Mouse (Mus musculus) ES-Bruce4 (cell line): ENCODE measurements around the gene Tmem213. TPM values are rescaled to one million over a fixed set of nuclear protein-coding genes. Genes with fewer than 3 reads are reported as not detected.

Experiments used
- H3K27ac ChIP-seq: 2 replicates; pipeline ENCODE4 v1.5.1; 2012; ENCODE audit warnings: low read length, inconsistent platforms; ENCODE audit not compliant: insufficient read depth
- H3K27me3 ChIP-seq: 2 replicates; pipeline ENCODE4 v1.6.1; 2012; ENCODE audit warnings: mild to moderate bottlenecking, low read length, inconsistent platforms; ENCODE audit not compliant: control insufficient read depth, poor library complexity, insufficient read depth, severe bottlenecking
- H3K36me3 ChIP-seq: 2 replicates; pipeline ENCODE4 v1.6.1; 2012; ENCODE audit warnings: inconsistent platforms, mild to moderate bottlenecking, low read length, moderate library complexity; ENCODE audit not compliant: control insufficient read depth, poor library complexity, insufficient read depth, severe bottlenecking
- H3K4me1 ChIP-seq: one replicate; pipeline ENCODE4 v1.8.1; 2011; ENCODE audit warnings: low read length; ENCODE audit not compliant: control insufficient read depth, insufficient read depth
- H3K4me3 ChIP-seq: 2 replicates; pipeline ENCODE4 v1.5.1; 2011; ENCODE audit warnings: low read depth, mild to moderate bottlenecking, low read length
- H3K9ac ChIP-seq: 2 replicates; pipeline ENCODE4 v1.6.1; 2012; ENCODE audit warnings: low read depth, mild to moderate bottlenecking, inconsistent platforms; ENCODE audit not compliant: poor library complexity, severe bottlenecking
- H3K9me3 ChIP-seq: replicated peaks from 2 replicates; pipeline ENCODE4 v1.6.1; 2012; ENCODE audit warnings: mild to moderate bottlenecking, low read length, inconsistent platforms; ENCODE audit not compliant: control insufficient read depth, poor library complexity, insufficient read depth, severe bottlenecking
- CTCF ChIP-seq: IDR thresholded peaks from one replicate; pipeline ENCODE4 v1.8.1; 2011; ENCODE audit warnings: low read depth, low read length
- EP300 ChIP-seq: IDR thresholded peaks from 2 replicates; pipeline ENCODE4 v1.6.1; 2011; ENCODE audit warnings: low read depth, low read length; ENCODE audit not compliant: insufficient read depth
- POLR2A ChIP-seq: IDR thresholded peaks from one replicate; pipeline ENCODE4 v1.8.1; 2011; ENCODE audit warnings: low read length; ENCODE audit not compliant: insufficient read depth
- polyA plus RNA-seq: library from polyadenylated mRNA; stranded (reverse); fragments of >200 nt; gene quantifications from 2 replicates; pipeline ENCODE4 v1.2.4, GENCODE M21; 2011; ENCODE audit warnings: low read depth; ENCODE audit not compliant: missing spikeins, insufficient read depth, insufficient read length

The Tmem213 gene
- polyA plus RNA-seq, 1 experiment = 3.0 TPM

- no peaks in the 10 kb centered on the region for H3K36me3 ChIP-seq
- H3K9ac ChIP-seq = no peak overlapping the region
- H3K27me3 ChIP-seq = no peaks in the 10 kb centered on the region
- H3K9me3 ChIP-seq = no peaks in the 10 kb centered on the region
- no peaks in the 10 kb centered on the region for H3K4me1 ChIP-seq
- H3K27ac ChIP-seq = no peak overlapping the region
- H3K4me3 ChIP-seq = no peak overlapping the region
- TF ChIP-seq POLR2A (no peak), CTCF (no peak), EP300 (no peak)
These were observed 36.8 kb upstream of the Tmem213 start for GRCm38 (mm10) chr6:38072137-38072796.

DNA sequence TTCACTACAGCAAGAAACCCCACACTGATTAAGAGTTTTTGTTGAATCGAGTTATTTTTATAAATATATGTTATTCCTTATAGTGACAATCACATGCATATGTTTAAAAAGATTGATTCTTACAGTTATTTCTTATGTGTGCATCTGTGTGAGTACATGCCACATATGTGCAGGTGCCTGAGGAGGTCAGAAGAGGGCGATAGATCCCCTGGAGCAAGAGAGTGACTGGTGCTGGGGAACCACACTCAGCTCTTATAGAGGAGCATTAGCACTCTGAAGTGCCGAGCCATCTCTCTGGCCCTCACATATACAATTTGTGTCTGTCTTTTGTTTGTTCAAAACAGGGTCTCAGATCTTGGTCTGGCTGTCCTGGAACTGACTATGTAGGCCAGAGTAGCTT, 35.5 kb upstream of the Tmem213 start:
- TF ChIP-seq CTCF (peak; percentile 11), POLR2A (no peak)
- no peak overlapping the region for H3K27ac ChIP-seq
- H3K36me3 ChIP-seq = no peaks in the 10 kb centered on the region

DNA sequence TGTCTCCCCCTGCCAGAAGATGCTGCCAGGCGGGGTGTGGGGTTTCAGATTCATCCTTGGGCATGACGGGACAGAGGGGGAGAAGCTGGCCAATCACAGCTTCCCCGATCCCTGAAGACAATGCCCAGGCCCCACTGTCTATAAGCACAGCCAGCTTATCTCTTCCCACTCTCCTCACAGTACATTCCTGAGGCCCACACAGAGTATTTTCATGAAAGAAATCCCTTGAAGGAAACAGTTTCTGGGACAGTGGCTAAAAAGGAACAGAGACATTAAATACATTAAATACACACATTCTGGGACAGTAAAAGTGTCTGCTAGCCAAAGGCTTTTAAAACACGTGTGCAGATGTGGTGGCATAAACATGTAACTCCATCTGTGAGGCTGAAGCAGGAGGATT, 28.7 kb upstream of the Tmem213 start:
- TF ChIP-seq POLR2A (no peak), CTCF (no peak), EP300 (no peak)
- H3K27ac ChIP-seq = no peak overlapping the region
- no peaks in the 10 kb centered on the region for H3K9me3 ChIP-seq
- no peaks in the 10 kb centered on the region for H3K4me1 ChIP-seq
- H3K4me3 ChIP-seq = no peak overlapping the region
- no peaks in the 10 kb centered on the region for H3K27me3 ChIP-seq
- no peak overlapping the region for H3K9ac ChIP-seq
- no peaks in the 10 kb centered on the region for H3K36me3 ChIP-seq

More for the DNA sequence above, 35.5 kb upstream of the Tmem213 start:
- Histone ChIP-seq H3K9ac (no peak overlapping the region), H3K27me3 (no peaks in the 10 kb centered on the region), H3K4me1 (no peaks in the 10 kb centered on the region), H3K4me3 (no peak overlapping the region), H3K9me3 (no peaks in the 10 kb centered on the region)

- Histone ChIP-seq H3K4me1 (no peaks in the 10 kb centered on the region), H3K4me3 (no peak overlapping the region), H3K27me3 (no peaks in the 10 kb centered on the region), H3K9me3 (no peaks in the 10 kb centered on the region), H3K36me3 (no peaks in the 10 kb centered on the region), H3K27ac (no peak overlapping the region), H3K9ac (no peak overlapping the region)
- TF ChIP-seq CTCF = no peak
- TF ChIP-seq EP300 = no peak
- TF ChIP-seq POLR2A = no peak
These were observed 27.2 kb upstream of the Tmem213 start for GRCm38 (mm10) chr6:38081727-38082341.

DNA sequence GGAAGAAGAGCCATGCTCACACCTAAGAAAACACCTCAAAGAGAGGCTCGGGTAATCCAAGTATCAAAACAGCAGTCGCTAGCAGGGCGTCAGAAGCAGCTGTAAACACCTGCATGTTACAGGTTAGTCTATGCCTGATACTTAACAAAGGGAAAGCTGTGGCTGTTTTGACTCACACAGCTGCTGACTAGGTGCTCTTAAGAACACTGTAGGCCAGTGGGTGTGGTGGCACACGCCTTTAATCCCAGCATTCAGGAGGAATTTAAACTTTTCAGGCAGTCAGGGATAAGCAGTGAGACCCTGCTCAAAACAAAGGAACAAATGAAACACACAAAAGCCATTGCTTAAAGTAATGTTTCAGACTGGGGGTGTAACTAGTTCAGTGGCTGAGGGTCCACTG, 25.9 kb upstream of the Tmem213 start:
- Histone ChIP-seq H3K4me1 (no peaks in the 10 kb centered on the region), H3K36me3 (no peaks in the 10 kb centered on the region), H3K9me3 (no peaks in the 10 kb centered on the region), H3K27ac (no peak overlapping the region), H3K27me3 (no peaks in the 10 kb centered on the region), H3K9ac (no peak overlapping the region), H3K4me3 (no peak overlapping the region)
- no peak for TF ChIP-seq CTCF
- no peak for TF ChIP-seq POLR2A

DNA sequence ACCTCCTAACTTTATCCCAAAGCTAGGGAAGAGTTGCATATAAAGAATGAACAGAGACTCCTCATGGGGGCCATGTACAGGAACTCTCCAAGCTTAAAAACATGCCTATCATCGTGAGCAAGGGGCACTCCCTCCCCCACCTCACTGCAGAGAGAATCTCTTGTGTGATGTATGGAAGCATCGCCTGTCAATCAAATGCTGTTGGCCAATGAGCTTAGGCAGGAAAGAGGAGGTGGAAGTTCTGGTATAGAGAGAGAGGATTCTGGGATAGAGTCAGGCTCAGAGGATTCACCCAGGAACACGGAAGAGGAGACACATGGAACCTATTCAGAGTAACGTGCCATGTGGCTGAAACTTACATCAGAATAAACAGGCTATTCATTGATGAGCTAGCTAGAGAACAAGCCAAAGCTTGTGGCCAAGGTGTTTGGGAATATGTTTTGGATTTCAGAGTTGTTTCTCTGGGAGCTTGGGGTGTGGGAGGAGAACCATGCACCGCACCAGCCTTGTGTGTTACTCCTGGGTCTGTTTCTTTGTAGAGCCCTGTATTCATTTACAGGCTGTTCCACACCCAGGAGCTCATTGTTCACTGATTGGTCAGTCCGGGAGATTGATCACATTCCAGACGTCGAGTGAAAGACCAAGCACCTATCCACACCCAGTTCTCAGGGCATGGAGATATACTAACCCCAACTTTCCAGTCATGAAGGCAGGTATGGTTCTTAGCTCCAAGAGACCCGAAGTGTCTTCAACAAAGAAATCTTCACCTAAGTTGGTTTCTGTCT, 21.6 kb upstream of the Tmem213 start:
- H3K27ac ChIP-seq = no peak overlapping the region
- no peaks in the 10 kb centered on the region for H3K4me1 ChIP-seq
- H3K4me3 ChIP-seq = no peak overlapping the region
- no peaks in the 10 kb centered on the region for H3K36me3 ChIP-seq
- TF ChIP-seq POLR2A = no peak
- TF ChIP-seq EP300 = no peak
- TF ChIP-seq CTCF = no peak
- H3K9ac ChIP-seq = no peak overlapping the region
- H3K27me3 ChIP-seq = no peaks in the 10 kb centered on the region
- 0 out of 2 replicates have a peak, but pooled peaks cover 2% of the 10 kb centered on the region for H3K9me3 ChIP-seq
